Mouse (Mus musculus): Measurements from ENCODE around the gene Eml6.
"Not testable (repeated sequence)": the region's sequence is repeated elsewhere in the genome, so short reads cannot be mapped to it uniquely, and the experiment has no call there.

- not testable (repeated sequence) for TF ChIP-seq EP300, CTCF (IDR thresholded peaks at IDR 0.05; ENCODE audit: low read depth)
These were observed 269.8 kb downstream of the Eml6 start for GRCm38 (mm10) chr11:29756007-29756406.
